Mouse (Mus musculus) C2C12 (cell line): ENCODE measurements around the gene Faf1.

Experiments
- CTCF ChIP-seq: IDR thresholded peaks from one replicate; pipeline ENCODE4 v1.5.1; 2011; ENCODE audit not compliant: control insufficient read depth, insufficient read depth, insufficient read length
- MAX ChIP-seq: IDR thresholded peaks from one replicate; pipeline ENCODE4 v1.6.1; 2011; ENCODE audit warnings: mild to moderate bottlenecking, control low read depth
- MYOG ChIP-seq: IDR thresholded peaks from one replicate; pipeline ENCODE4 v1.6.1; 2011; ENCODE audit not compliant: control insufficient read depth, insufficient read length; ENCODE audit errors: extremely low read depth
- USF1 ChIP-seq: IDR thresholded peaks from one replicate; pipeline ENCODE4 v1.6.1; 2011; ENCODE audit warnings: low read depth, mild to moderate bottlenecking, control low read depth, moderate library complexity

- TF ChIP-seq USF1 (no peak), CTCF (no peak), MAX (no peak), MYOG (no peak)
Measured at GRCm38 (mm10) chr4:109977148-109978067, 301.0 kb downstream of the Faf1 start, which contains the start of gene Dmrta2.
